Mouse (Mus musculus) myocyte (in vitro differentiated cells): ENCODE data around the gene Lrmda.

ENCODE experiments used
- CEBPB ChIP-seq: IDR thresholded peaks from 2 replicates; pipeline ENCODE4 v1.6.1; 2011; ENCODE audit warnings: mild to moderate bottlenecking, moderate library complexity; ENCODE audit not compliant: poor library complexity, insufficient read depth, severe bottlenecking
- E2F4 ChIP-seq: IDR thresholded peaks from one replicate; pipeline ENCODE4 v1.6.1; 2011; ENCODE audit warnings: mild to moderate bottlenecking, control low read depth, moderate library complexity; ENCODE audit not compliant: insufficient read depth
- MAX ChIP-seq: IDR thresholded peaks from one replicate; pipeline ENCODE4 v1.6.1; 2011; ENCODE audit warnings: low read depth, mild to moderate bottlenecking, control low read depth
- POLR2A ChIP-seq: IDR thresholded peaks from one replicate; pipeline ENCODE4 v1.6.1; 2011; ENCODE audit warnings: low read depth, mild to moderate bottlenecking, control low read depth, moderate library complexity; ENCODE audit not compliant: insufficient read length
- REST ChIP-seq: IDR thresholded peaks from one replicate; pipeline ENCODE4 v1.6.1; 2011; ENCODE audit warnings: mild to moderate bottlenecking, control low read depth, moderate library complexity; ENCODE audit not compliant: insufficient read depth, insufficient read length
- USF1 ChIP-seq: IDR thresholded peaks from one replicate; pipeline ENCODE4 v1.6.1; 2011; ENCODE audit warnings: low read depth, mild to moderate bottlenecking, control low read depth, moderate library complexity

DNA sequence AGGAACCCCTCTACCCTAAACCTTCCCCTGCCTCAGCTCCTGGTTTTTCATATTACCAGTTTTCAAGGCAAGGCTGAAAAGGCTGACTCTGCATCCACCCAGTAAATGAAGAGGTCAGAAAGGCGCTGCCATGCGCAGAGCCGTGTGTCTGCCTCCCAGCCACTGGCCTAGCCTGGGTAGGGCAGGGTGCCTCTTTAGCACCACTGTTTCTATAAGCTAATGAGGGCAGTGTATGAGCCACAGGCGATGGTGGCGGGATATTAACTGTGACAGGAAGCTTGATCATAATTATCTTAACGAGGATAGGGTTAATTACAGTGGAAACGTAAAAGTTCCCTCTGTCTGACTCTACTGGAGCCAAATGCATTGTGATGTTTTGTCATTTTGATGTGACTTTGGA lies 554.1 kb downstream of the Lrmda start:
- TF ChIP-seq USF1 (no peak), MAX (no peak), CEBPB (no peak), E2F4 (no peak), POLR2A (no peak), REST (no peak)
